Mouse (Mus musculus) megakaryocyte-erythroid progenitor cell, adult 5 weeks (primary cell): ENCODE measurements around the gene Clec3b. TPM values are rescaled to one million over a fixed set of nuclear protein-coding genes. Genes with fewer than 3 reads are reported as not detected.

Experiments
- polyA plus RNA-seq: library from polyadenylated mRNA; stranded (reverse); fragments of >175 nt; gene quantifications from 2 replicates; pipeline ENCODE4 v1.2.3, GENCODE M21; 2012

The Clec3b gene
- polyA plus RNA-seq = 0.36 and 0.51 TPM in 2 replicates

DNA sequence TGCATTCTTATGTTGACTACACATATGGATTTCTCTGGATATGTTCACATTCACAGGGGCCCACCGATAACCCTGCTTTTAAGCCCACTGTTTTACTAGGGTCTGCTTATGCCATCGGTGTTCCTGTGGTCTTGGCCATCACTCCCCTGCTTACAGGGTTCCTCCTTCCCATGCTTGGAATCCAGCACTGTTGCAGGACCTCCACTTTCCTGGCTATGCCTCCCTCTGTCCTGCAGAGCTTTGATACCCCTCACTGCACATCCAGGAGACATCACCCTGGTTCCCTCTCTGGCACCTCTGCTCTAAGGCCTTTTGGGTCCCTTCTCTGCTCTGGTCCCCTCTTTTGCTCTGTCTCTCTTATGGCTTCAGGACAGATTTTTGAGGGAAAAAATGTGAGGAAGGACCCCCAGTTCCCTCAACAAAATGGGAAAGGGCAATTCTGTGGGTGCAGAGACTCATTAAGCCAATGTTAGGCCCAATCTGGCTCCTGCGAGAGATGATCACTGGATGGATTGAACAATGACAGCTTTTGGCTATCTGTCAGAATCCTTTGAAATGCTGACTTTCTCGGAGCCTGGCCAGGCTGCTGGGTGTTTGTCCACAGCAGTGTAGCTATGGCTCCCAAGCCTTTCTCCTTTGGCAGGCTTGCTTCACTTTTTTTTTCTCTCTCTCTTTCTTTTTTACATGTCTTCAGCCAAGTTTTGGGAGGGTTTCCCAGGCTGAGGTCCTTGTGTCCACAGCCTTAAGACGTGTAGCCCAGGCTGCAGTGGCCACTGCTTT, at the start of gene Clec3b:
Gene Clec3b, plus strand, starts transcription at position 706 of the 780 bp plus-strand sequence.

DNA sequence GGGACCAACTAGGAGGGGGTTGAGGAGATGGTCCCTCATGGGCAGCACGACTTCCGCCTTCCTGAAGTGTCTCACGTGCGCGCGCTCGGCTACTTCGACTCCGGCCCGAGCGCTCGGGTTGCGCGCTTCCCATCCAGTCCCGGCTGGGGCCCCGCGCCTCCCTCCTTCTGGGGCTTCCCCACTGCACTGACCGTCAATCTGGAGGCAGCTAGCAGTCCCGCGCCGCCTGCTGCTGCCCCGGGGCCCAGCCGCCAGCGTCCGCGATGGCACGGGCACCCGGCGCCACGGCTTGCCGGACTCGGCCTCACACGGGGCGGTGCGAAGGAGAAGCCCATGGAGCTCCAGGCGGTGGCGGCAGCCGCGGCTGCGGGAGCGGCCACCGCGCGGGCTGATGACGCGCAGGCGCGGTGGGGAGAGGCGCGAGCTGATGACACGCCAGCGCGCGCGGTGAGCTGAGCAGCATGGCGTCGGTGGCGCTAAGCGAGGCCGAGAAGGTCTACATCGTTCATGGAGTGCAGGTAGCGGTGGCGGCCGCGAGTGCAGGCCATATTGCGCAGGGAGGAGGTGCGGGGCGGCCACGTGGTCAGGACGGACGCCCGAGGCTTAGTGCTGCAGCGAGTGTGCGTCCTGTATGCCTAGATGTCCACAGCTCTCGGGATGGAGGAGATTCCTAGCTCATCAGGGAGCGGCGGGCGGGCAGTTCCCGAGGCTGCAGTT, 37.8 kb upstream of the Clec3b start, which contains the start of the genes Zdhhc3 and Exosc7:
Gene Zdhhc3, minus strand, starts transcription at position 401 of the 717 bp plus-strand sequence.
Gene Exosc7, plus strand, starts transcription at position 411 of the 717 bp plus-strand sequence.

Other genes starting within 250 kb of the Clec3b start
- gene Zfp105, start 227.9 kb upstream of the Clec3b start, polyA plus RNA-seq = 0.22 and 0.27 TPM in 2 replicates
- gene 1110059G10Rik, start 199.9 kb upstream of the Clec3b start, polyA plus RNA-seq = 3.8 and 5.7 TPM in 2 replicates
- 8.7 and 11.4 TPM in 2 replicates for gene Kif15, start 199.9 kb upstream of the Clec3b start, polyA plus RNA-seq
- 11.8 and 12.2 TPM in 2 replicates for gene Tmem42, start 129.6 kb upstream of the Clec3b start, polyA plus RNA-seq
- gene Tgm4, start 116.2 kb upstream of the Clec3b start, polyA plus RNA-seq = 0.10 TPM in 1 of 2 replicates, not detected in the other
- gene Zdhhc3, start 37.7 kb upstream of the Clec3b start, polyA plus RNA-seq = 99.8 and 127 TPM in 2 replicates
- gene Exosc7, start 37.7 kb upstream of the Clec3b start, polyA plus RNA-seq = 12.4 and 14.5 TPM in 2 replicates
- gene Cdcp1, start 65.1 kb downstream of the Clec3b start, polyA plus RNA-seq = 0.05 and 0.26 TPM in 2 replicates
- gene Tmem158, start 109.8 kb downstream of the Clec3b start, polyA plus RNA-seq = 13.3 and 16.6 TPM in 2 replicates
- 9.4 and 21.8 TPM in 2 replicates for gene Lars2, start 216.0 kb downstream of the Clec3b start, polyA plus RNA-seq